Mouse (Mus musculus) right cerebral cortex, adult 18-20 months (tissue): ENCODE data around the gene Rffl.

Experiments
- DNase-seq: peaks from one replicate; pipeline ENCODE4 v3.0.0; 2022; ENCODE audit warnings: mixed read lengths

Rffl gene

DNA sequence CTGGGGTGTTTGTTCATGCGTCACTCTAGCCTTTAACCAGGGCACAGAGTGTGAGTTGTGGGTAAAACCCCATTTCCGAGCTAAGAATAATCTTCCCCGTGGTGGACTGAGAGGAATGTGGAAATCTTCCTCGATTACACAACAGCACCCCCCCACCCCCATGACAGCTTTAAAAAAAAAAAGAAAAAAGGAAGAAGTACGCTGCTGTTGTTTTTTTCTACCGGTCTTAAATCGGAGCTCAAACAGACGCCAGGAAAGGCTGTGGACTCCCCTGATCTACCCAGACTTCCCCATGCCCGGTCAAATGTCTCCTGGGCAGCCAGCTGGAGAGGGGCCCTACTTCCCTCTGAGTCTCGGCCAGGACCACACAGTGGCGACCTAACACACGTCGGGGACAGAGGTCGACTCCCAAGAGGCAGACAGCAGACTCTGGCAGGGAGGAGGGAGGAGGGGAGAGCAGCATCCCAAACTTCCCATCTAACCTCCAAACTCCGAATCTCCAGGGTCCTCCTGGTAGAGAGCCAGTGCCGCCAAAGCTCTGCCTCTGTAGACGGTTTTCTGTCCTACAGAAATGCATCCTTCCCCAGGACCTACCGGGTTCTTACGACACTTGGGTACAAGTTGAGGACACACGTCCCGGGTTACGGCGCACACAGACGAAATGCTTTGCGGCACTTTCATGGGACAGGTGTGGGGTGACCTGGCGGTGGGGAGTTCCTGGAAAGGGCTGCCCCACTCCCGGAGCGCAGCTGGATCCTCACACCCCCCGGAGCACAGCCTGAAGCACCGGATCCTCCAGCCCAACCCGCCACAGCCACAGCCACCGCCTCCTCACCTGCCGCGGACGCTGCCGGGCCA, 608 bp downstream of the Rffl start:
- peak; percentile 37 for DNase-seq

DNA sequence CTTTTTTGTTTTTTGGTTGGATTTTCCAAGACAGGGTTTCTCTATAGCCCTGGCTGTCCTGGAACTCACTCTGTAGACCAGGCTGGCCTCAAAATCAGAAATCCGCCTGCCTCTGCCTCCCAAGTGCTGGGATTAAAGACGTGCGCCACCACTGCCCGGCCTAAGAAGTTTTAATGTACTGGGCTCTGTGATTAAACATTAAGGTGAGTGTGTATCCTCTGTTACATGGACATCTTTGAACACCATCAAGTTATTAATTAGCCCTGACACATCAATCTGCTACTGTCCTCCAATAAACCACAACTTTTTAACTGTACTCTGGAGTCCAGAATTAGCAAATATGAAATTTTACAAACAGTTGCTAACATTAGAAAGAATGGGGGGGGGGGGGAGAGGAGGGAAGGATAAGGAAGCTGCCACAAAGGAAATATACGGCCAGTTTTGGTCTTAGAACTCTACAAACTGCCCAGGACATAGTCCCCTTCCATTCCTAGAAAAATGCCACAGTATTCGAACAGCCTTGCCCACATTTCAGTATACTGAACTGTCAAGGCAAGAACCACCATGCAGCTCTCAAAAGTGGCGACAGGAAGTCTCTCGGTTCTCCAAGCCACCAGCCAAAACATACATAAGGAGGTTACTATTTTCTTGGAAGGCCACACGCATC, 1.4 kb downstream of the Rffl start:
- no peak for DNase-seq

DNA sequence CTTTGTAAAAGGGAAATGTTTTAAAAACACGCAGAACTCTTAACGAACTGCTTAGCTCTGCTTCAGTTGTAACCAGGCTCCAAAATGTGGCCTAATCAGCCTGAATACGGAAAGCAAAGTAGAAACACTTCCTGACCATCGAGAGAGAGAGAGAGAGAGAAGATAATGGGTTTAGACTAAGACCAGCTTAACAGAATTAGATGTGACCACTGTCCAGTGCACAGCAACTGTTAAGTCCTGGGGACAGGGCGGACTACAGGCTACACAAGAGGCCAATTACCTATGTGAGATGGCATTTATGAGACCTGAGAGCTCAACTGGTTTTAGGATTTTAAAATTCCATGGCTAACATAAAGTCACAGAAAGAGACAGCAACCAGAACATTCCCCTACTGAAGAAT, 3.1 kb downstream of the Rffl start:
- DNase-seq: no peak

DNA sequence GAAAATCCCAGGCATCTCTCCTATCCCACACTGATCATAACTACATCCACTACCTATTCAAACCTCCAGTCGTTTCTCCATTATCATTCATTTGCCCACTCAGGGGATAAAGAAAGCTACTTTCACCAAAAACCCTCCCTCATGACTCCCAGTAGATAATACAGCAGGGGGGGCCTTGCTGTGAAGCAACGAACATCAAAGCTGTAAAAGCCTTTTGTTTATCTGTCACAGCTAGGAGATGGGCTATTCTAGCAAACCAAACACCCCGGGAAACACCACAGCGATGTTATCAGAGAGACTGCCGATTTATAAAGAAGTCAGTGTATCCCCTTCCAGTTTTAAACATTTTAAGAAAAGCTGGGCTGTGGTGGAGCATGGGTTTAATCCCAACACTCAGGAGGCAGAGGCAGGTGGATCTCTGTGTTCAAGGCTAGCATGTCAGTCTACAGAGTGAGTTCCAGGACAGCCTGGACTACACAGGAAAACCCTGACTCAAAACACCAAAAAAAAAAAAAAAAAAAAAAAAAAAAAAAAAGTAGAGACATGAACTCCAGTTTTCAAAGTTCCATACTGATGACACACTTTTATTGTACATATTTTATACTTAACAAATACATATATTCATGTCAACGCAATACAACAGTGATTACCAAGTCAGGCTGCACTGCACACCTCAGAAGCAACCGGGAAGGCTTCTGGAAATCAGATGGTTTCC, 4.0 kb downstream of the Rffl start:
- no peak for DNase-seq

DNA sequence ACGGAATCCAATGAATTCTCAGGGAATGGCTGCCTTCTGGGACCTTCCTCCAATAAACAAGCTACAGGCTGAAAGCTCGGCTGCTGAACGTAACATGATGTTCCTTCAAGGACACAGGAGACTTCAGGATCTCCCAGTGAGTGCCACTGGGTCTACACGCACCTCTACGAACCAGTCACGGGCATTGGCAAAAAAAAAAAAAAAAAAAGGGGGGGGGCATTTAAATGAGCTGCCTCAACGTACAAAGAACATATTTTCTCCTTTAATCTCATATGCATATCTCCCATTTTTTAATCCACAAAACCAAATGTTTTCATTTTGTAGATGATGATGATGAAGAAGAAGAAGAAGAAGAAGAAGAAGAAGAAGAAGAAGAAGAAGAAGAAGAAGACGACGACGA, 5.1 kb downstream of the Rffl start:
- DNase-seq: no peak

DNA sequence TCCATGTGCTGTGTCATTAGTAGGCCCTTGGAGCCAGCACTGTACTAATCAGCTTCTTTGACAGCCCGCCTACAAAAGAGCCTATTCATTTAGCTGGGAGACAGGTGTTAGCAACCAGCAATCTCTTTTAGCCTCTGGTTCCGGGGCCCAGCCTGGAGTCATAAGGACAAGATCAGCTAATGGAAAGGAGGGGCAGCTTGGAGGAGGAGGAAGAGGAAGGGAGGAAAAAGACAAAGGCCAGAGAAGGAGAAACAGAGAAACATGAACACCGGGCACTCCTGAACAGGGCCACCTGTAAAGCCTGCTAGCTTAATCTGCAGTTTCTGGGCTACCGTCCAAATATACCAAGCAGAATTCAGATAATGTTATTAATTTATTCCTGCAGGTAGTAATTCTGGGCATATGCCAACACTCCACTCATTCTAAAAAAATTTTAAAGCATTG, 7.5 kb downstream of the Rffl start:
- DNase-seq: no peak

DNA sequence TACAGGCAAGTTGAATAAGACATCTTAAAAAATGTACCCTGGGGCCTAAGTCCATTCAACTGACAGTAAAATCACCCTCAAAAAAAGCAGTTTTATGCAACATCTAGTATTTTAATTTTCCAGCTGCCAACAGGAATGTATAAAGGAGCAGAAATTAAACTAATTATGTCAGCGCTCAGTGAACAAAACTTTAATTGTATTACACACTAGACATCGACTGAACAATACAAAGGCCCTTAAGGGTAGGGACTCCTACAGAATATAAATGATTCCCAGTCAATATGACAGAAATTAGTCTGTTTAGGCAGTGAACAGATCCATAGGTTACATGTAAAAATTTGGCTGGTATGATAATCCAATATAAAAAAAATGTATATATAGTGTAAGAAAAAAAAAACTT, 8.0 kb downstream of the Rffl start:
- DNase-seq: no peak

DNA sequence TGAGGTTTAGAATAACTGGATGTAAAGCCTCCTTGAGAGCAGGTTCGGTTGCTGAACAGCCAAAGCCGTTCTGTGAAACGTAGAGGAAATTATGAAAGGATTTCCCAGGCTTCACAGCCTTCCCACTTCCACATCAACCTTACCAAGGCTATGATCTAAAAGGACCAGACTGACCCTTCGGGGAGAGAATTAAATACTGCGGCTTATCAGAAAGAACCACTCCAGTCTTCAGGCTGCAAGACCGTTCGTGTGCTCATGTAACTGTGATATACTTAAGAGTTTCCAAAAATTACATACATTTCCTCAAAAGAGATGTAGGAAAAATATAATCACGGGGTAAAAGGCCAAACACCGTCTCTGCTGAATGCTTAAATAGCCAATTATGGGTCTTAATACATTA, 8.4 kb downstream of the Rffl start:
- no peak for DNase-seq

DNA sequence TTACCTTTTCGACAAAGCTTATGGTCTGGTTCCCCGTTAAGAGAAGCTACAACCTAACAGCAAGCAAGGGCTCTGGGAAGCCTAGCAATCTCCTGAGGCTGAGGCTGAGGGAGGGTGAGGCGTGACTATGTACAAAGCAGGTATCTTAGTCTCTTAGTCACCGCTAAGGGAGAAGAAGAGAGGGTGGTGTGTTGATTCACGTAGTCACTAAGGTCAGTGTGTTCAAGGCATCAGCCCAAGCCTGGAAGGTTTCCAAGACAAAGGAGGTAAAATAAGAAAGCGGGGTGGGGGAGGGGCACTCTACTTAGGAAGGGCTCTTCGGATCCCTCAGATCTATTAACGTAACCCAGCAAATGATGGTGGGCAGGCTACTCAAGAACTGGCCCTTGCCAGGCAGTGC, 9.5 kb downstream of the Rffl start:
- no peak for DNase-seq

DNA sequence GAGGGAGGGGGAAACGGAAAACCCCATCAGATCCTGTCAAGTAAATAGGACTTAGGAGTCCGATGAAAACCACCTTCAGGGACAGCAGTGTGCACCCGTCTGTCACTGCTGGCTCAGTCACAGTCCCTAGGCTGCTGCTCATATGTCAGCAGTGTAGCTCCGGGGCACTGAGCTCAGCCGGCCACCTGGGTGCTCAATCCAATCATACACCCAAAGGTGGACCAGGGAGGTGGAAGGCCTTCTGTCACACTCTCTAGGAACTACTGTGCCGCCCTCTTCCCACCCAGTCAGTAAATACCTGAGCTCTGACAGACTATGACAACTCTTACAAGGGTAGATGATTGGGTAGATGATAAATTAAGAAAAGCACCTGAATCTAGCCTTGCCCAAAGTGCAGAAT, 10.3 kb downstream of the Rffl start:
- no peak for DNase-seq

DNA sequence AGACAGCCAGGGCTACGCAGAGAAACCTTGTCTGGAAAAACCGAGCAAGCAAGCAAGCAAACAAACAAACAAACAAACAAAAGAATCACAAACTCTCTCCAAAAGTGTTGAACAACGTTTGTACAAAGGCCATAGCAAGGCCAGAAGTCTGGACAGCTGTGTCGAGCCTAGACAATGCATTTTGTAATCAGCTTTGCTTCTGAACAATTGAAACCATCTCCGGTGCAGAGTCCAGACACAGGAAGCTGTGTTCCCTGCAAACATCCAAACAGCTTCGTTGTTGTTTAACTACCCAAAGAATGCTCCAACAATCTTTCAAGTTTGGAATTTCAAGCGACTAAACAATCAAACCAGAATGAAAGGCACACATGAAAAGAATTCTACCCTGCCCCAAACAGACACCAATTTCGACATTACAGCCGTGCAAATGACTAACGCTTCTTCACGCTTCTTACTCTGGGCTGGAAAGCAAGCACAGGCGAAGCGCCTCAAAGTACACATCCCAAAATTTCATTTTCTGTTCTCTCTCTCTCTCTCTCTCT, 13.6 kb downstream of the Rffl start:
- DNase-seq: no peak

DNA sequence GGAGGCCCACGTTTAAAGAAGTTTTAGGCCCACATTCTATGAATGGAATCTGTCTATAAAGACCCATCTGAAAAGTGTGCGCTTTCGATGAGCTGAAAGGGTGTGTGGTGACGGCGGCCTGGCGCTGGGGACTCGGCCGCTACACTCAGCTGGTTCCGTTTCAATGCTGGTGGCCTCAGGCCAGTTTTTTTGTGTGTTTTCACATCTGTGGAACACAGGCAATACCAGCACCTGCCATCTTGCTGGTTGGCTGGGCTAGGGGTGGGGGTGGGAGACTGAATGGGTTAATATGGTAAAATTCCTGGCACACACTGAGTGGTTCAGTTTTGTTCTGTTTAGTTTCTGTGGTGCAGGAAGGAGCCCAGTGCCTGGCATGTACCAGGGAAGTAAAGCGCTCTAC, 15.0 kb downstream of the Rffl start:
- DNase-seq: no peak

DNA sequence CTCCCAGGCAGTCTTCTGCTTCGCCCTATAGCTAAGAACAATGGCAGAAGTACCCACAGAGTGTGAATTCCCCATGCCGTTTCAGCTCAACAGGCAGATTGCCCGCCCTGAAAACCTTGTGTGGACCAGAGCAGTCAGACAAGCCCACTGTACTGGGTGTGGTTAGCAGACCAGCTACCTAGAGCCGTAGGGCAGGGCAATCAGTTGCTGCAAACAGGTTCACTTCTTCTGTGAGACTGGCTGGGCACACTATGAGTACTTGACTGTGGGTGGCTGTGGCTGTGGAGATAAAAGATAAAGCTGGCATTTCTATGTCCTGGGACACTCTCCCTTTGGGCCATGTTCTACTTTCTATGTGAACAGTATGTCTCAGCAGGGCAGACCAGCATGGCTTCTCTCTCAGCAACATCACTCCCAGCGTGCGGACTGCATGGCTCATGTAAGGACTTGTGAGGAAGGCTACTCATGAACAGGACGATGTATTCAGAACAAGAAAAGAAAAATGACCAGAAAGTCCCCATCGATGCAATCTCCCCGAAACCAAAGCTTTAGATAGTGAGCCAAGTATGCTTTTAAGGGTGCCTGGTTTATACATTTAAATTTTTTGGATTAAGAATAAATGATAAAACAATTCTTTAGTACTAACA, 15.6 kb downstream of the Rffl start:
- DNase-seq: no peak

DNA sequence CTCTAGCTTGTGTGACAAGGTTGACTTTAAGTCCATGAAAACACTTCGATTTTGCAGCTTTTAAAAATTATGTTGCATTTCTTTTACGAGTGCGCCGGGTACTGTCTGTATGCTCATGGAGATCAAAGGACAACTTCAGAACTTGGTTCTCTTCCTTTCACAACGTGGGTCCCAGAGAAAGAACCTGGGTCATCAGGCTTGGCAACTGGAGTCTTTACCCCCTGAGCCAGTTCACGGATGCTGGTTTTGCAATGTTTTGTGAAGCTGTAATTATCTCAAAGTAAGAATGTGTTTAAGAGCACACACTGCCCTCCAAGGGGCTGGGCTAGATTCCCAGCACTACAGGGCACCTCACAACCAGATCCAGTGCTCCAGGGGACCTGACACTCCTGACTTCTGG, 16.9 kb downstream of the Rffl start:
- no peak for DNase-seq

DNA sequence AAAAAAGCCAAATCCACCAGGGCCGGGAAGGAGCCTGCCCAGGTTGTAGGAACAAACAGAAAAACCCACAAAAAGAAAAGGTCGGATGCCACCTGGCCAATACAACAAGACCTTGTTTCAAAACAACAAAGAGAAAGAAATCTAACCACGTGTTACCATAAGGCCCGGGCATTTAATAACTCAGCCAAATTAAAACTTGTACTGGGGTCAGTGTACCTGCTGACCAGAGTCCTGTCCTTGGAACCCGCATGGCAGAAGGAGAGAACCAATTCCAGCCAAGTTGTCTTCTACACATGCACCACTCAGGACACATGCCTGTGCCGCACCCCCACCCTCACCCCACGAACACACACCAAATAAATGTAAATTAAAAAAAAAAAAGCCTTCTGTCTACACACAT, 18.1 kb downstream of the Rffl start:
- no peak for DNase-seq

DNA sequence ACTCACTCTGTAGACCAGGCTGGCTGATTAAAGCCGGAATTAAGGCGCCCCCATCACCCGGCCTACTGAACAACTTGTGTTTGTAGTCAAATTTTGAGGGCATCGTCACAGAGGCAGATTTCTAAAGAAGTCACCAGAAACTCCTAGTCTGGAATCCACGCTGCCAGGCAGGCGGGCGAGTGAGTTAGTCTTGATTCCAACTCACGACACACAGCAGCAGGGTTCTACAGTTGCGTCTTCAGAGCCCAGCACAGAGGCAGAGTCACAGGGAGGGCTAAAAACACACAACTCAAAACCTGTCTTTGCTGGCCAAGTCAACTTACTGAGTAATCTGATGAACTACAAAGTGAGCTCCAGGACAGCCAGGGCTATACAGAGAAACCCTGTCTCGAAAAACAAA, 18.5 kb downstream of the Rffl start:
- no peak for DNase-seq

DNA sequence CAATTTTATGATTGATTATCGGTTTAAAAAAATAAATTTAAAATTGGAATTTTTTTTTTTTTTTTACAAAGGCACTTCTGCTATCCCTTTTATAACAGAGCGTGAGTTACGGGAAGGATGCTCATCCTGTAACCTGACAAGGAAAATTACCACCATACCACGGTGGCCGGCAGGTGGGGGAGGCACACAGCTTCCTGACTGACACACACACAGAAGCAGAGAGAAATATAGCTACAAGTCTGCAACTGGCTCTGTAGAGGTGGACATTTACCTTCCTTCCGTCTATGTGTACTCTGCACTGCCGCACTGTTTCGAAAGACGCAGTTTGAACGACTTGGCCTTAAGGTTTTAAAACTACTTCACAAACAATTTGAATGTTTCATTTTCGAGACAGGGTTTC, 18.9 kb downstream of the Rffl start:
- DNase-seq: no peak

DNA sequence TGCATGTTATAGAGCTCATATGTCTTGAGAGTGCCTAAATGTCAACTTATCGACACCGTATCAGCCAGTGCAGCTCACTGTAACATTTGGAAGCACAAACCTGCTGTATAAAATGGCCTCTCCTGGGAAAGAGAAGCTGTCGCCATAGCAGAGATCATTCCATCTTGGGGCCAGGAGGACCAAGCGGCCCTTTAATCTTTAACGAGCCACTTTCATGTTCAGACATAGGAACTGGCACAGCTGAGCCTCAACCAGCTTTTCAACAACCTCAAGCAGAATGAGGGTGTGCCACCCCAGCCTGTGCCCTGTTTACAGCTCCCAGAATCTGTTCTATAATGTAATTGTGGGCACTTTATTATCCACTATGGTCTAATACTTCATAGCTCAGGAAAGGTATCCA, 20.8 kb downstream of the Rffl start:
- no peak for DNase-seq

DNA sequence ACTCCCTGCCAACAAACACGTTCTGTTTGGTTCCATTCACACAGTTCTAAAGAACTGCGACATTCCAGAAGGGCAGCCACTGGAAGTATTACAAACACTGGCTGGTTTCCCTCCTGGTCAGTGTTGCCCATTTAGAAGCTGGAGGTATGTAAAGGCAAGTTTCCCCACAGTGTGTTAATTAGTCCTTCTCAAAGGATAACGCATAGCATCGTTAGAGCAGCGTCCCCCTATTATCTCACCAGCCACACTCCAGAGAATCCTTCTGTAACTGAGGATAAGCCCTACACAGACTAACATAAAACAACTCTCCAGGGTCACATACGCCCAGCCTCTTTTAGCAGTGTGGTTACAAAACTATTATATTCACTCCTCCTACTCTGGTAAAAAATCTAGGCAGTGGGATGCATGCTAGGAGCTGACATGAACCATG, 23.4 kb downstream of the Rffl start:
- no peak for DNase-seq

DNA sequence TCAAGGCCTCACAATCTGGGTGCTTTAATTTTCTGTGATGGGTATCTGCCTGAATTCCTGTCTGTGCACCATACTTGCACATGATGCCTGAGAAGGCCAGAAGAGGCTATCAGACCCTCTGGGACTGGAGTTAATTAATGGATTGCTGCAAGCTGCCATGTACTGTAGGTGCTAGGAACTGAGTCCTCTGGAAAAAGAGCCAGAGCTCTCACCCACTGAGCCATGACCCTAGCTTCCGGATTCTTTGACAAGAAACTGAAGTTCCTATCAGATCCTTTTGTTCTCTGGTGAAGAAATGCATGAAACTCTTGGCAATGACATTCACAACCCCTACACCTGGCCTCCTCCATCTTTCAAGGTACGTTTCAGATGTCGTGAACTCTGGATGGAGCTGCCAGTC, 24.1 kb downstream of the Rffl start:
- DNase-seq: no peak

DNA sequence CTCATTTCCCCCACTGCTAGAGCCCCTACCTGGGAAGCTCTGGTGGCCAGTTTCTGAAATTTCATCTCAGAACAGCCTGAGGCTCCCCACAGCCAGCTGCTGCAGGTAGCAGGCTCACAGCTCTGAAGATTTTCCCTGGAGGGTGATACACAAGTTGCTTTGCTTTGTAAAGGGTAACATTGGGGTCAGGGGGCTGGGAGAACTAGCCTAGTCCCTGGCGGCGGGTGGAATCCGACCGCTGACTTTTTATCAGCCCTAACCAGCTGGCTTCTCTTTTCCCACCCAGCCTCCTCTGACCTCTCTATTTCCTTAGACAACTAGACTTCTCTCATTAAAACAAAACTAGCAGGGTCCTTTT, 25.0 kb downstream of the Rffl start:
- no peak for DNase-seq

DNA sequence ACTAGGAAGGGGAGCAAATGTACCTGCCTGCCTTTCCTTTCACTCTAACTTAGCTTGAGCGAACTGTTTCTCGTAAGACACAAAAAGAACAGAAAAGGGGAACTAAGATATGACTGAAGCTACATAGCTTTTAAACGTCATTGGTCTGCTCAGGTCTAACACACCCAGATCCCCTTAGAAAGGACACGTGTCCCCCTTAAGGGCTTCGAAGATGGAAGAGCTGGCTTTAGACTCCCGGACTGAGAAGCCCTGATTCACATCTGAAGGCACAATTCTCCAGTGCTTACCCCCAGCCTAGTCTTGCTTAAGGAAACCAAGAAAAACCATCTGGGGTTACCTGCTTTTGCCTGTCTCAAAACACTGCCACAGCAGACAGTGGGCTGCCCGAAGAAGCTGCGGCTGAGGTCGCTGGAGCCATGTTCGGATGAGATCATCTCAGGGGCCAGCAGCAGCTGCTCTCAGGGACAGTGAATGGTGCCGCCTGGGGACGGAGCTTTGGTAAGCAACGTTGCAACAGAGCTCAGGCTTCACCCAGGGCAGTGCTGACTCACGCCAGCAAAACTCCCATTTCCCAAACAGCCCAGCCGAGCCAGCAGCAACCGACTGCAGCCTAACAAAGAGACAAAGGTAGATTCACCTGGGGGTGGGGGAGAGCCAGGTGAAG, 25.5 kb downstream of the Rffl start:
- peak; percentile 70 for DNase-seq
